In genomic region chr2:3748714-3749503, GRCm38 (mm10) we compare ENCODE assay signal across 8 mouse cellular contexts.
DNase-seq lines count a peak whose midpoint lies in the region; ATAC-seq and TF ChIP-seq lines count a peak whose summit lies in the region.

No protein-coding gene starts in this region.

- H3K27me3 ChIP-seq in Patski: no peaks in the 10 kb centered on the region
- no peaks in the 10 kb centered on the region for H3K27me3 ChIP-seq in neural tube, embryonic 15.5 days (replicated peaks)

- peak; percentile 97 for ATAC-seq in Patski
- no peak for ATAC-seq in neural tube, embryonic 15.5 days (ENCODE audit: low FRiP score)

- peaks cover 23% of the 10 kb centered on the region for H3K4me1 ChIP-seq in neural tube, embryonic 15.5 days

- H3K27ac ChIP-seq in neural tube, embryonic 15.5 days (replicated peaks): no peak overlapping the region

- in situ Hi-C loops in Patski (cut with MboI; ENCODE audit: low pct_unique_long_range_greater_than_20kb): no loop called here

- intact Hi-C loops in gastrocnemius, postnatal 14 days (cut with DNase I; ENCODE audit: low total_unique reads): no loop called here

- no peak for TF ChIP-seq CTCF in Patski (IDR thresholded peaks at IDR 0.05)

- 81% methylated on average over 12 of the region's 12 CpGs for WGBS in neural tube, embryonic 15.5 days

- no peaks in the 10 kb centered on the region for H3K36me3 ChIP-seq in neural tube, embryonic 15.5 days

- DNase-seq in gastrocnemius, postnatal 14 days: peak; percentile 68
- DNase-seq in gastrocnemius, postnatal 4 days (ENCODE audit: low spot score in 2 of 2): no peak
- DNase-seq in Patski (ENCODE audit: low read depth, low spot score): peak; percentile 79
- DNase-seq in gonadal fat pad, adult 2 months (ENCODE audit: low read depth): peak; percentile 93
- DNase-seq in lung, adult 18-20 months: peak; percentile 61 to 74
- DNase-seq in natural killer cell, adult 2 months (ENCODE audit: low spot score in 2 of 2): no peak
- no peak for DNase-seq in frontal cortex, postnatal 25 days (ENCODE audit: low spot score in 2 of 2)

- H3K4me2 ChIP-seq in neural tube, embryonic 15.5 days: no peak overlapping the region

- CTCF ChIA-PET in Patski (lab: Charles Lee): no interaction called here

- H3K9ac ChIP-seq in neural tube, embryonic 15.5 days (replicated peaks): no peak overlapping the region

- H3K9me3 ChIP-seq in neural tube, embryonic 15.5 days (replicated peaks): no peaks in the 10 kb centered on the region

- POLR2A ChIA-PET in Patski (lab: Charles Lee): no interaction called here

- no peak overlapping the region for H3K4me3 ChIP-seq in neural tube, embryonic 15.5 days (replicated peaks)

Comparison
In these comparisons a context has a peak if more than half of its experiments do, and no peak if none do; other contexts are left out.
1. DNase-seq: peak in gastrocnemius, postnatal 14 days (single experiment), Patski (single experiment), gonadal fat pad, adult 2 months (single experiment) and lung, adult 18-20 months (2 of 2); none in gastrocnemius, postnatal 4 days (0 of 2), natural killer cell, adult 2 months (0 of 2) and frontal cortex, postnatal 25 days (0 of 2).